Mouse (Mus musculus) brain, embryonic 14.5 days (tissue): ENCODE data around the gene Timp3.

Experiments
- CTCF ChIP-seq: fragments of 200-500 bp; IDR thresholded peaks from 2 replicates; pipeline ENCODE4 v1.5.1; 2012; ENCODE audit warnings: inconsistent platforms, mild to moderate bottlenecking, moderate library complexity, borderline replicate concordance; ENCODE audit not compliant: insufficient read depth, insufficient read length; ENCODE audit errors: extremely low read depth
- POLR2A ChIP-seq: fragments of 200-500 bp; IDR thresholded peaks from 2 replicates; pipeline ENCODE4 v1.6.1; 2012; ENCODE audit warnings: mild to moderate bottlenecking, inconsistent platforms, borderline replicate concordance; ENCODE audit not compliant: poor library complexity, insufficient read depth, insufficient read length, severe bottlenecking; ENCODE audit errors: extremely low read depth

DNA sequence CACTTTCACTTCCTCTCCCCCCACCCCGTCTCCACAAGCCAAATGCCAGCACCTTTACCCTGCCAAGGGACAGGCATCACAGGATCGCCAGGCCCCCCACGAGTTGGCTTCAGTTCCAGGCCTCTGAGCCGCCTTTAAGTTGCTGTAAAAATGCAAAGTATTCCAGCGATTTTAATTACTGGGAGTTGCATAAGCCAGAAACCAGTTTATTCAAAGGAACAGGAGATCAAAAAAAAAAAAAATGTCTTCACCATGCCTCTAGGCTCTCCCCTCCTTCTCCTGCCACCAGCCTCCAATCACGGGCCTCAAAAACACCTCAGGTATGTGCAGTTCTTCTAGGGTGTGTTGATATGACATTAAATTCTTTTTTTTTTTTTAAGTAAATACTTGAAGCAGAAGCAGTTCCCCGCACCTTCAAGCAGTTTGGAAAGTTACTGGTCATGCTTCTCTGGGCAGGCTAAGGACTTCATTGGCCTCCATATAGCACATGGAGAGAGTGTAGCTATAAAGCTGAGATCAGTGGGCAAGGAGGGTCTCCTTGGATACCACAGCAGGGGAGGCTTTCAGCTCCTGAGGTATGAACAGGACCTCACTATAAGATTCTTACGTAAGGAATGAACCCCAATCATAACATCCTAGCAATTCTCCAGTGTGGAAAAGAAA, 9.9 kb upstream of the Timp3 start:
- TF ChIP-seq POLR2A (no peak), CTCF (no peak)
